Mouse (Mus musculus): ENCODE measurements around the gene Fto.

Fto gene

DNA sequence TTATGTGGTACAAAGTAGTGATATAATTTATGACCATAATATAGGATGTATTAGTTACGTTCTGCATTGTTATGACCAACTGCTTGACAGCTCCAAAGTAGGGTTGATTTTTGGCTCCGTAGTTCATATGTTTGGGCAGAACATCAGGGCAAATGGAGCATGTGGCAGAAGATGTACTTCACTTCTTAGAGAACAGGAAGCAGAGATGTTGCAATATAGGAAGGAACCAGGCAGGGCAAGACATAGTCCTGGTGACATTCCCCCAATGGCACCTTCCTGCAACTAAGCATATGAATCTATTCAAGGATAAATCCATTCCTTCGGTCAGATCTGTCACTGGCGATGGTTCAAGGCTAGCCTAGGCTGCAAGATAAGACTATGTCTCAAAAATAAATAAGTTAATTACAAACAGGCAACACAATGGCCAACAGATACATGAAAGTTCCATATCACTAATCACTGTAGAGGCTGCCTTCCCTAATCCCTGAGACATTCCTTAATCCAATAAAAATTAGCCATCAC lies 44.2 kb downstream of the Fto start:
- no peak for DNase-seq (ENCODE audit: low spot score)

GRCm38 (mm10) chr8:91358016-91358415 lies 44.7 kb downstream of the Fto start:
- DNase-seq (ENCODE audit: low spot score), result no peak

GRCm38 (mm10) chr8:91359511-91359910 lies 46.2 kb downstream of the Fto start:
- no peak for DNase-seq (ENCODE audit: low spot score)

DNA sequence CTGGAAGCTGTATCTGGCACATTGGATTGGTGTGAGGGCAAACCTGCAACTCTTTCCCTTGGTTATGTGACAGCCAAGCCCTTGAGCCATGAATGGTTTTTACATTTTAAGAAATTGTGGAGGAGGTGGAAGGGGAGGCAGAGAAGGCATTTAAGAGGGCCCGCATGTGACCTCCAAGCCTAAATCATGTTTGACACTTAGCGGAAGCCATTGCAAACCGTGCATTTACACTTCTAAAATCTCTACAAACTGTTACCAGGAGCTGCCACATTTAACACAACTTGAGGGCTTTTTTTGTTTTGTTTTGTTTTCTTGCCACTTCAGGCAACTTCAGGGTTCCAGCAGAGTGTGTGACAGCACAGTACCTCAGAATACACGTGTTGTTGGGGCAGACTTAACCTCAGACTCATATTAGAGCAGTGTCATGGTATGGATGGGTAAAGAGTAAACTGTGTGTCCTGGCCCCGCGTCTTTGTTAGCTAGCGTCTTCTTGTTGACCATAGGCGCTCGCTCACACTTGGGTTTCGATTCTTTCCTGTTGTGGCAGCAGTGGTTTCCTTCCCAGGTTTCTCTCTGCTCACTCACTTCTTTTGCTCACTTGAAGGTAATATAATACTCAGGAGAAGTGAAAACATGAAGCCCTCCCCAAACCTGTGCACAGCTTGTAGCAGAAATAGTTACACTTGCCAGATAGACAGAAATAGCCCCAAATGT lies 47.5 kb downstream of the Fto start:
- no peak for DNase-seq (ENCODE audit: low spot score)

GRCm38 (mm10) chr8:91363272-91363860 lies 50.0 kb downstream of the Fto start:
- no peak for DNase-seq (ENCODE audit: low spot score)

DNA sequence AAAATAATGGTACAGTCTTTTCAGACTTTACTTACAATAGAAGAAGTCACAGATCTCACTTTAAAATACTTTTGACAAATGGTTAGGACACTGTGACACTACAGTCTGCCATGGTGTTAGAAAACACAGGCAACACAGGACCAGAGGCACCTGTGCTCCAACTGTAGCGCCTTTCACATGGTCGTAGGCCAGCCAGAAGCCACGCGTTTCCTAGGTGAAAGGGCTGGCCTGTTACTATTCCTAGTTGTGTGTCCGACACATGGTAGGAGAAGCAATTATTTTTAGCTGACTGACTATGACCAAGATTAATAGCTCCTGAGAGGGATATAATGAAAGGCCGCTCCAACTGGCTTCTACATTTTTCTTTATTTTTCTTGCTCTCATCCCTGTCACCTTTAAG lies 50.9 kb downstream of the Fto start:
- no peak for DNase-seq (ENCODE audit: low spot score)

- DNase-seq (ENCODE audit: low spot score), result no peak
Measured at GRCm38 (mm10) chr8:91365804-91366203, 52.5 kb downstream of the Fto start.

GRCm38 (mm10) chr8:91370899-91371298 lies 57.6 kb downstream of the Fto start:
- no peak for DNase-seq (ENCODE audit: low spot score)

DNA sequence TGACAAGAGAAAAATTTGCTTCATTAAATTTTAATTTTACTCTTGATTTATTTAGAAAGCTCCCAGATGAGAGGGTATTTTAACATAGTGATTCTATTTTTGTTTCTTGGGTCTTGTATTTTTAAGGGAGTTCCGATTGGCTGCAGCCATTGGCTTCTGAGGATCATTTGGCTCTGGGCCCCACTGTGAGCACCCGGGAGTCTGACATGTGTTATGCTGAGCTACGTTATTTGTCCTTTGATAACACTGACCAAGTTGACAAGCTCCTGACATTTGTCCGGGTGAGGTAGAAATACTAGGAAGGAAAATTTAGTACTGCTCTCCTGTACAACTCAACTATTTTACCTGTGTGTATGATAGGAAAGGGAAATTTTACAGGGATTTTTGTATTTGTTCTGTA lies 58.7 kb downstream of the Fto start:
- no peak for DNase-seq (ENCODE audit: low spot score)

DNA sequence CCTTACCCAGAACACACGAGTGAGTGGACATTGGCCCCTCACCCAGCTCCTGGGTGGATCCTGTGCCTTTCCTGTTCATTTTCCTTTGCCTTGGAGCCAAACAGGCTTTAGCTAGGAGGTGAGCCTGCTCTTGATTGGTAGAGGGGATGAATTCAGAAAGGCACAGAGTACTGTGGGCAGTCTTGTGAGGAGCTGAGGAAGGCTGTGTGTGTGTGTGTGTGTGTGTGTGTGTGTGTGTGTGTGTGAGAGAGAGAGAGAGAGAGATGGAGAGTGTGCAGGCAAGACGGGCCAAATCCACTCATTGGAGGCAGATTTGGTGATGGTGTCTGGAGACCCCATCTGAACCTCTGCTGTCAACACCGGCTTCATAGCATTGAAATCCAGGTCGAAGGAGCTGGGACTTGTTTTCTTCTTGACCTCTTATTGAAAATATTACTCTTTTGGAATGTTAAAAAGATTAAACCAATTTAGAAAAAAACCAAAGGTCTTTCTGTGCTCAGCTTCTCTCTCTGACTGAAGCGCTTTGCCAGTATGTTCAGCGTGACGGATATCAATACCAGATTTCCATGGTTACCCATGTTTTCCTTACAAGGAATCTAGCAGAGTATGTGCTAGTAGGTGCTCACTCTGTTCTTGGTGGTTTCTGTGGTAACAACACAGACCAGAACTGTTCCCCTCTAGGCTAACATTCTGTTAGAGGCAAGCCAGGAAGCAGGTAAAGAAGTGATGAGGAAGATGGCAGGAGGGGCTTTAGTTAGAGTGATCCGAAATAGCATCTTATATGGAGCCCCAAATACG lies 59.7 kb downstream of the Fto start:
- no peak for DNase-seq (ENCODE audit: low spot score)

- no peak for DNase-seq (ENCODE audit: low spot score)
Measured at GRCm38 (mm10) chr8:91375054-91375938, 62.0 kb downstream of the Fto start.

- DNase-seq (ENCODE audit: low spot score), result peak; percentile 65
Measured at GRCm38 (mm10) chr8:91376785-91377184, 63.5 kb downstream of the Fto start.

GRCm38 (mm10) chr8:91377275-91377674 lies 64.0 kb downstream of the Fto start:
- no peak for DNase-seq (ENCODE audit: low spot score)

- DNase-seq (ENCODE audit: low spot score), result peak; percentile 87
Measured at GRCm38 (mm10) chr8:91378846-91379499, 65.6 kb downstream of the Fto start.

GRCm38 (mm10) chr8:91380796-91381542 lies 67.6 kb downstream of the Fto start:
- DNase-seq (ENCODE audit: low spot score), result no peak

DNA sequence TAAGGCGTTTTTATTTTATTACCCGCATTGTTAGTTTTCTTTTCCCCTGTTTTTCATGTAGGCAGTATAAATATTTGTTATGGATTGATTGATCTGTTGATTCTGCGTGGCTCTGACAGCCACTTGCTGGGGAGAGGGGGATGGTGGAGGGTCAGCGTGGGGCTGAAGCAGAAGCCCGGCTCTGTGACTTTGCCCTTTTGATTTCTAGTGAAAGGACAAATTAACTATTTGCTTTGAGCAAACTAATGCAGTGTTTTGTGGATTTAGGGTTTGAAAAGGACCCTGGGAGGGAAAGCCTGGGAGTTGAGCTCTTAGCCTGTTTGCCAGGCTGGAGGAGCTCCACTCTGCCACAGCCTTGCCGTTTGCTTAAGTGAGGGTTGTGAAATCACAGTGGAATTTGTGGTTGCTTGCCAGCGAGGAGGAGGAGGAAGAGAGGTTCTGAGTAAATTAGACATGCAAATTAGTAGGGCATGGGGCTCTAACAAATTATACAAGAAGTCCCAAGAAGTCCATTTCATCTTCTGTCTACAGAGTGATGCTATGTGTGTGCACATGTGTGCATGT lies 68.3 kb downstream of the Fto start:
- no peak for DNase-seq (ENCODE audit: low spot score)

DNA sequence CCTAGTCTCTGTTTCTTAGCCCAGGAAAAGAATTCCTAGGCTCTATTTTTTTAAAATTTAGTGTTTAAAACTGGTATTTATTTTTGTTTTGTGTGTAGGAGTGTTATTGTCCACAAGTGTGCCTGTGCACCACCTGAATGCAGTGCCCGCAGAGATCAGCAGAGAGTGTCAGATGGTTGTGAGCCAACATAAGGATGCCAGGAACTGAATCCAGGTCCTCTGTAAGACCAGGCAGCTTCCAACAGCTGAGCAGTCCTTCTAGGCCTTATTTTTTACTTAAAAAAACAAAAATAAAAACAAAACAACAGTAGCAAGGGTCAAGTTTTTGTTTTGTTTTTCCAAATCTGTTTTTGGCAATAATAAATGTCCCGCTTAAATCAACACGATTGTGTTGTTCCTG lies 69.9 kb downstream of the Fto start:
- no peak for DNase-seq (ENCODE audit: low spot score)

GRCm38 (mm10) chr8:91383811-91384210 lies 70.5 kb downstream of the Fto start:
- DNase-seq (ENCODE audit: low spot score), result no peak

DNA sequence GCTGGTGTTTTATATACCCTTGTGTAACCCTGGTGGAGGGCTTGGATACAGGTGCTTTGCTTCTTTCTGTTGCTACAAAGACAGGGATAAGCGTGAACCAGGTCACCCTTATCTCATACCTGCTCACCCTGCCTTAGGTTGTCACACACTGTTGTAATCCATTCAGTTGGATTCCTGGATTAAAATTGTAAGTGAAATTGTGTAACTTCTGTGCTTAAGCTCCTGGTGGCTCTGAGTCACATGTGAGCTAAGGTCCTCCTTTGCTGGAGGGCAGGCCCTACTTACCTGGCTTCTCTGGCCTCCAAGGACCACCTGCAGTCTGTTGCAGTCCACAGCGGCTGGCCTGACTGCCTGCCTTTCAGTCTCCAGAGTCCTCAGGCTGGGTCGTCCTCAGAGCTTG lies 71.1 kb downstream of the Fto start:
- DNase-seq (ENCODE audit: low spot score), result no peak

GRCm38 (mm10) chr8:91385808-91386207 lies 72.5 kb downstream of the Fto start:
- DNase-seq (ENCODE audit: low spot score), result no peak

Data from testis, postnatal 10 days (tissue).